Mouse (Mus musculus): Measurements from ENCODE around the gene Fyn. TPM values are rescaled to one million over a fixed set of nuclear protein-coding genes. Genes with fewer than 3 reads are reported as not detected.

Gene Fyn
- total RNA-seq (2014; rRNA removed) (120 and 121 TPM in 2 replicates), polyA plus RNA-seq (2015; fragmentation: Nextera tagmentation; extraction: Ambion mirVana) (94.9 and 95.2 TPM in 2 replicates)

GRCm38 (mm10) chr10:39368572-39369135 is at the start of gene Fyn:
Gene Fyn (plus strand): TSS chr10:39368855.
- Histone ChIP-seq H3K9ac (replicated peaks; ENCODE audit: low read length) (peak within 1 kb of the TSS; percentile 99), H3K4me1 (ENCODE audit: insufficient read depth, low read length) (peaks cover 22% of the 10 kb centered on the region), H3K27ac (peak within 1 kb of the TSS; percentile 97), H3K9me3 (ENCODE audit: low read length) (no peaks in the 10 kb centered on the region), H3K36me3 (ENCODE audit: insufficient read depth, low read length) (no peaks in the 10 kb centered on the region), H3K27me3 (ENCODE audit: insufficient read depth, low read length) (no peaks in the 10 kb centered on the region), H3K4me2 (ENCODE audit: low read depth, low read length) (peak within 1 kb of the TSS; percentile 70), H3K4me3 (ENCODE audit: low read length) (peak within 1 kb of the TSS; percentile 98)
- TF ChIP-seq CTCF (IDR thresholded peaks at IDR 0.05; ENCODE audit: low read depth) = no peak
- DNase-seq (ENCODE audit: low spot score) (no peak), ATAC-seq (no peak)
- WGBS = 36% methylated on average over 8 of the region's 8 CpGs

GRCm38 (mm10) chr10:39320798-39321622 is 47.6 kb upstream of the Fyn start:
- no peaks in the 10 kb centered on the region; the same call in 1 of the 2 replicates for H3K4me1 ChIP-seq (ENCODE audit: insufficient read depth, low read length)
- 45% methylated on average over 17 of the region's 17 CpGs for WGBS
- DNase-seq (ENCODE audit: low spot score) (peak; percentile 73), ATAC-seq (peak; percentile 83)
- H3K36me3 ChIP-seq (ENCODE audit: insufficient read depth, low read length) = no peaks in the 10 kb centered on the region
- no peaks in the 10 kb centered on the region for H3K27me3 ChIP-seq (ENCODE audit: insufficient read depth, low read length)
- H3K4me3 ChIP-seq (ENCODE audit: low read length) = no peak overlapping the region
- H3K9me3 ChIP-seq (ENCODE audit: low read length) = no peaks in the 10 kb centered on the region
- no peak for TF ChIP-seq CTCF (IDR thresholded peaks at IDR 0.05; ENCODE audit: low read depth)
- no peak overlapping the region for H3K27ac ChIP-seq
- H3K4me2 ChIP-seq (ENCODE audit: low read depth, low read length) = peak overlapping the region; percentile 29; the same call in 1 of the 2 replicates
- no peak overlapping the region for H3K9ac ChIP-seq (replicated peaks; ENCODE audit: low read length)

- H3K27me3 ChIP-seq (ENCODE audit: insufficient read depth, low read length) = no peaks in the 10 kb centered on the region
- no peaks in the 10 kb centered on the region for H3K9me3 ChIP-seq (ENCODE audit: low read length)
- peak; percentile 36; the same call in 1 of the 2 replicates for ATAC-seq
- H3K4me1 ChIP-seq (ENCODE audit: insufficient read depth, low read length) = no peaks in the 10 kb centered on the region; the same call in 1 of the 2 replicates
- H3K36me3 ChIP-seq (ENCODE audit: insufficient read depth, low read length) = no peaks in the 10 kb centered on the region
- 65% methylated on average over 9 of the region's 9 CpGs for WGBS
- H3K9ac ChIP-seq (replicated peaks; ENCODE audit: low read length) = no peak overlapping the region
- peak overlapping the region; percentile 29; the same call in 1 of the 2 replicates for H3K4me2 ChIP-seq (ENCODE audit: low read depth, low read length)
- no peak for DNase-seq (ENCODE audit: low spot score)
- H3K27ac ChIP-seq = no peak overlapping the region
- no peak overlapping the region for H3K4me3 ChIP-seq (ENCODE audit: low read length)
- no peak for TF ChIP-seq CTCF (IDR thresholded peaks at IDR 0.05; ENCODE audit: low read depth)
These were observed 47.1 kb upstream of the Fyn start for GRCm38 (mm10) chr10:39321623-39321985.

- no peaks in the 10 kb centered on the region for H3K36me3 ChIP-seq (ENCODE audit: insufficient read depth, low read length)
- no peaks in the 10 kb centered on the region; the same call in 1 of the 2 replicates for H3K4me1 ChIP-seq (ENCODE audit: insufficient read depth, low read length)
- no peak overlapping the region for H3K4me3 ChIP-seq (ENCODE audit: low read length)
- no peak overlapping the region for H3K9ac ChIP-seq (replicated peaks; ENCODE audit: low read length)
- H3K4me2 ChIP-seq (ENCODE audit: low read depth, low read length) = no peak overlapping the region
- DNase-seq (ENCODE audit: low spot score) (peak; percentile 38), ATAC-seq (no peak; the same call in 1 of the 2 replicates)
- no peak overlapping the region for H3K27ac ChIP-seq
- no peaks in the 10 kb centered on the region for H3K9me3 ChIP-seq (ENCODE audit: low read length)
- H3K27me3 ChIP-seq (ENCODE audit: insufficient read depth, low read length) = no peaks in the 10 kb centered on the region
- 53% methylated on average over 4 of the region's 4 CpGs for WGBS
- no peak for TF ChIP-seq CTCF (IDR thresholded peaks at IDR 0.05; ENCODE audit: low read depth)
These were observed 46.5 kb upstream of the Fyn start for GRCm38 (mm10) chr10:39322143-39322542.

GRCm38 (mm10) chr10:39324291-39324690 is 44.4 kb upstream of the Fyn start:
- no peak for TF ChIP-seq CTCF (IDR thresholded peaks at IDR 0.05; ENCODE audit: low read depth)
- no peak for ATAC-seq
- 68% methylated on average over 2 of the region's 2 CpGs for WGBS

GRCm38 (mm10) chr10:39328661-39329060 is 40.0 kb upstream of the Fyn start:
- no peaks in the 10 kb centered on the region for H3K27me3 ChIP-seq (ENCODE audit: insufficient read depth, low read length)
- no peak for TF ChIP-seq CTCF (IDR thresholded peaks at IDR 0.05; ENCODE audit: low read depth)
- H3K9me3 ChIP-seq (ENCODE audit: low read length) = peaks cover 3% of the 10 kb centered on the region; the same call in 1 of the 2 replicates
- no peaks in the 10 kb centered on the region; the same call in 1 of the 2 replicates for H3K4me1 ChIP-seq (ENCODE audit: insufficient read depth, low read length)
- no peak overlapping the region for H3K27ac ChIP-seq
- H3K9ac ChIP-seq (replicated peaks; ENCODE audit: low read length) = no peak overlapping the region
- ATAC-seq = no peak
- no peak overlapping the region for H3K4me2 ChIP-seq (ENCODE audit: low read depth, low read length)
- WGBS = 83% methylated on average over 2 of the region's 2 CpGs
- H3K4me3 ChIP-seq (ENCODE audit: low read length) = no peak overlapping the region
- no peaks in the 10 kb centered on the region for H3K36me3 ChIP-seq (ENCODE audit: insufficient read depth, low read length)
- DNase-seq (ENCODE audit: low spot score) = no peak

More at GRCm38 (mm10) chr10:39324291-39324690, 44.4 kb upstream of the Fyn start:
- Histone ChIP-seq H3K36me3 (ENCODE audit: insufficient read depth, low read length) (no peaks in the 10 kb centered on the region), H3K27me3 (ENCODE audit: insufficient read depth, low read length) (no peaks in the 10 kb centered on the region), H3K4me3 (ENCODE audit: low read length) (no peak overlapping the region), H3K4me2 (ENCODE audit: low read depth, low read length) (no peak overlapping the region), H3K9ac (replicated peaks; ENCODE audit: low read length) (no peak overlapping the region), H3K9me3 (ENCODE audit: low read length) (no peaks in the 10 kb centered on the region), H3K27ac (no peak overlapping the region), H3K4me1 (ENCODE audit: insufficient read depth, low read length) (no peaks in the 10 kb centered on the region; the same call in 1 of the 2 replicates)
- no peak for DNase-seq (ENCODE audit: low spot score)
